Mouse (Mus musculus): ENCODE results near the gene Nfx1. TPM values are rescaled to one million over a fixed set of nuclear protein-coding genes. Genes with fewer than 3 reads are reported as not detected.
A peak's percentile ranks its signal among the peaks of the same experiment; 100 is the strongest.

Gene Nfx1
- polyA plus RNA-seq, 1 experiment from 2014 or later: 114 TPM

DNA sequence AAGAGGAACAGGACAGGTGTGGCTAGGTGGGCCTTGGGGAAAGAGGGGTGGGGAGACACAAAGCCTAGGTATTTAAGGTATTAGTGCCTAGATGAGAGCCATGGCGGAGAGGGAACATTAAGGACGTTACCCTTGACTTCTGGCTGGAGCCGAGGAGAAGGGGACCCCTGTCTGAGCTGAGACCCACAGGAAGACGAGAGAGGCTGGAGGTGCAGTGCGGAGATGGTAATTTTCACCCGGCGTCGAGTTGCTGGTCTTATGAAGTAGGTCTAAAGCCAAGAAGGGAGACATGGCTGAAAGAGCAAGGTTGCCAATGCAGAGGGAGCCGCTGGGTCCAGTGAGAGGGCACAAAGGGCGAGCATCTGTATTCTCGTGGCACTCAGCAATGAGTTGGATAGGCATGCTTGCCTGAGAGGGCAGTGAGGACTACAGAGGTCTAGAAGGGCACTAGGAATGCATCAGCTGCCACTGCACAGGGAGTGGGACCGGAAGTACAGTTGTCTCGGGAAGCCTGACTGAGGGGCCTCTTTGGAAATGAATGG is 75.6 kb downstream of the Nfx1 start:
- Histone ChIP-seq H3K36me3 (ENCODE audit: control insufficient read depth, insufficient read depth, low read length) (no peaks in the 10 kb centered on the region), H3K9me3 (ENCODE audit: control insufficient read depth, low read length) (no peaks in the 10 kb centered on the region), H3K27me3 (ENCODE audit: control insufficient read depth, insufficient read depth, low read length) (no peaks in the 10 kb centered on the region), H3K27ac (replicated peaks; ENCODE audit: low read depth, low read length) (no peak overlapping the region), H3K4me1 (ENCODE audit: control insufficient read depth, insufficient read depth, low read length) (no peaks in the 10 kb centered on the region), H3K4me2 (ENCODE audit: low read length) (no peak overlapping the region), H3K4me3 (replicated peaks; ENCODE audit: low read depth, low read length) (no peak overlapping the region), H3K9ac (replicated peaks; ENCODE audit: low read length) (no peak overlapping the region)
- ATAC-seq (ENCODE audit: low FRiP score, low TSS enrichment) (no peak), DNase-seq (no peak)
- 82% methylated on average over 13 of the region's 13 CpGs for WGBS

DNA sequence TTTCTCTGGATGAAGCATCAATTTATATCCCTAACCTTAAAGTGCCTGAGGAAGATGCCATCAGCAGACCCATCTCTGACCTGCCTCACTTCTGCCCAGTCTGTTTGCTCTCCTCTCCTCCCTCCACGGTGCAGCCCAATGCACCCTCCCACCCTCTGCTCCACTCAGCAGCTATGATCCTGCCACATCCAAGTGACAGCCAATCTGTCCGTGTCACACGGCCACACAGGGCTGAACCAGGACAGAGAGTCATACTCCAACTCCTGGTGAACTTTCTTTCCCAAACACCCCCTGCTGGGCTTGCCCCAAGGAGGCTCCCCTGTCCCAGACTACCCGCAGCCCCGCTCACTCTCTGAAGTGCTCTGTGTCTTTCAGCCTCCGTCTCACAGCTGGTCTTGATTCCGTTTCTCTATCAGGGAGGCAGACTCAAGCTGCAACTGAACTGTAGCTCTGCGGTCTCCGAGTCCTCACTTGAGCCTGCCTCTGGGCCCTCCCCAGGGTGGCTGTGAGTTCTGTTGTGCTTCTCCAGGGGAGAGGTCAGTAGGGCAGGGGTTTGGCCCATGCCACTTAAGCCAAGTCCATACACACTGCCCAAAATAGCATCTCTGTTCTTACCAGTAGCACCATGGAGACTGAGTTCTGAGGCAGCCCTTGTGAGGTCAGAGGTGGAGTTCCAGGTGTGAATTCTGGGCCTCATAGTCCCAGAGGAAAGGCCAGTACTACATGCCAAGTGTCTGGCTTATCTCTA is 77.0 kb downstream of the Nfx1 start, which contains the start of gene Aqp7:
Gene Aqp7 (minus strand): TSS at position 616 of the 748 bp plus-strand sequence.
- H3K4me2 ChIP-seq (ENCODE audit: low read length): no peak within 1 kb of the TSS
- no peaks in the 10 kb centered on the region for H3K9me3 ChIP-seq (ENCODE audit: control insufficient read depth, low read length)
- H3K4me3 ChIP-seq (replicated peaks; ENCODE audit: low read depth, low read length): no peak within 1 kb of the TSS
- H3K27me3 ChIP-seq (ENCODE audit: control insufficient read depth, insufficient read depth, low read length): no peaks in the 10 kb centered on the region
- DNase-seq: no peak
- no peak for ATAC-seq (ENCODE audit: low FRiP score, low TSS enrichment)
- no peaks in the 10 kb centered on the region for H3K4me1 ChIP-seq (ENCODE audit: control insufficient read depth, insufficient read depth, low read length)
- WGBS: 40% methylated on average over 9 of the region's 9 CpGs
- H3K36me3 ChIP-seq (ENCODE audit: control insufficient read depth, insufficient read depth, low read length): no peaks in the 10 kb centered on the region
- H3K27ac ChIP-seq (replicated peaks; ENCODE audit: low read depth, low read length): no peak within 1 kb of the TSS
- no peak within 1 kb of the TSS for H3K9ac ChIP-seq (replicated peaks; ENCODE audit: low read length)

DNA sequence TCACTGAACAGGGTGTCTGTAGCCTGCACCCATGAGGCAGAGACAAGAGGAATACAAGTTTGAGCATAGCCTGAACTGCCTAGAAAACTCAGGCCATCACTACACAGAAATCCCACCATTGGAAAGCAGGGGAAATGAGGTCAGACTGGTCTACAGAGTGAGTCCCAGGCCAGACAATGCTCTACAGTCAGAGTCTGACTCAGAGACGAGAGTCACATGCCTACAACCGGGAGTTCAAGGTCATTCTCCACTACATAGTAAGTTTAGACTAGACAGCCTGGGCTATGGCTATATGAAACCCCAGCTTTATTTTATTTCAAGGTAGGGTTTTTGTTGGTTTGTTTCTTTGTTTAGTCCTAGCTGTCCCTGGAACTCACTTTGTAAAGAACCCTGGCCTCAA is 78.2 kb downstream of the Nfx1 start:
- H3K4me3 ChIP-seq (replicated peaks; ENCODE audit: low read depth, low read length): no peak overlapping the region
- no peaks in the 10 kb centered on the region for H3K4me1 ChIP-seq (ENCODE audit: control insufficient read depth, insufficient read depth, low read length)
- DNase-seq (no peak), ATAC-seq (ENCODE audit: low FRiP score, low TSS enrichment) (no peak)
- H3K9ac ChIP-seq (replicated peaks; ENCODE audit: low read length): no peak overlapping the region
- 82% methylated on average over 2 of the region's 2 CpGs for WGBS
- no peak overlapping the region for H3K27ac ChIP-seq (replicated peaks; ENCODE audit: low read depth, low read length)
- no peaks in the 10 kb centered on the region for H3K9me3 ChIP-seq (ENCODE audit: control insufficient read depth, low read length)
- no peak overlapping the region for H3K4me2 ChIP-seq (ENCODE audit: low read length)
- no peaks in the 10 kb centered on the region for H3K27me3 ChIP-seq (ENCODE audit: control insufficient read depth, insufficient read depth, low read length)
- H3K36me3 ChIP-seq (ENCODE audit: control insufficient read depth, insufficient read depth, low read length): no peaks in the 10 kb centered on the region

DNA sequence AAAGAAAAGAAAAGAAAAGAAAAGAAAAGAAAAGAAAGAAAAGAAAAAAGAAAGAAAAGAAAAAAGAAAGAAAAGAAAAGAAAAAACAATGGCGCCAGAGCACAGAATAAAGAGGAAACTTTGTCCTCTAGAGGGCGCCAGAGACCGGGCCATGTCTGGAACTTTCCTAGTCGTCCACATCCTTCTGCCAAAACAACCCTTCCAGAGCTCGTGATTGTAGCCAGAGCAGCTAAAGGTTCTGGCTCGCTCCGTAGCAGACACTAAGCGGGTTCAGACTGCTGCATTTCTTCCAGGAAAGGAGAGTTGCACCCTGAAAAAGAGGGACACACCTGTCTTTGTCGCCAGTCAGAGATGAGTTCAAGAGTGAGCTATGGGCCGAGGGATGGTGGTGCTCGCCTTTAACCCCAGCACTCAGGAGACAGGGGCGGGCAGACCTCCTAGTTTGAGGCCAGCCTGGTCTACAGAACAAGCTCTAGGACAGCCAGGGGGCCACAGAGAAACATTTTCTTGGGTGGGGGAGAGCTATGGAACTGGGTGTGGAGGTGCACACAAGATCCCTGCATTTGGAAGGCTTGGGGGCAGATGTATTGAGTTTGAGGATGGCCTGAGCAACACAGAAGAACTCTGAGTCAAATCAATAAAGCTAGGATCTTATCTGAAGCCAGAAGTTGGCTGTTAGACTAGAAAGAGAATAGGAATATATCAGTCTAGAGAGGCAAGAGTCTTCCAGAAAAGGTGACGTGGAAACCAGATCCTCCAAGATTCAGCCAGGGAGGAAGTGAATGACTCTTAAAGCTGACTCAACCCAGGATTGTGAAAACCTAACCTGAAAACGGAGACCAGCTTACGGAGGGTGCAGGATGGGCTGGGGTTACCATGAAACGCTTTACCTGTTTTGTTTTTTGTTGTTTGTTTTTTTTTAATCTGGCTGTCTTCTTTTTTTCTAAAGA is 80.3 kb downstream of the Nfx1 start:
- H3K27me3 ChIP-seq (ENCODE audit: control insufficient read depth, insufficient read depth, low read length): no peaks in the 10 kb centered on the region
- H3K4me3 ChIP-seq (replicated peaks; ENCODE audit: low read depth, low read length): no peak overlapping the region
- H3K9me3 ChIP-seq (ENCODE audit: control insufficient read depth, low read length): no peaks in the 10 kb centered on the region
- H3K9ac ChIP-seq (replicated peaks; ENCODE audit: low read length): no peak overlapping the region
- H3K4me1 ChIP-seq (ENCODE audit: control insufficient read depth, insufficient read depth, low read length): no peaks in the 10 kb centered on the region
- peak; percentile 96 for DNase-seq
- 35% methylated on average over 16 of the region's 16 CpGs for WGBS
- no peak overlapping the region for H3K27ac ChIP-seq (replicated peaks; ENCODE audit: low read depth, low read length)
- H3K36me3 ChIP-seq (ENCODE audit: control insufficient read depth, insufficient read depth, low read length): no peaks in the 10 kb centered on the region
- peak overlapping the region; percentile 36 for H3K4me2 ChIP-seq (ENCODE audit: low read length)
- peak; percentile 62; the same call in 1 of the 2 replicates for ATAC-seq (ENCODE audit: low FRiP score, low TSS enrichment)

DNA sequence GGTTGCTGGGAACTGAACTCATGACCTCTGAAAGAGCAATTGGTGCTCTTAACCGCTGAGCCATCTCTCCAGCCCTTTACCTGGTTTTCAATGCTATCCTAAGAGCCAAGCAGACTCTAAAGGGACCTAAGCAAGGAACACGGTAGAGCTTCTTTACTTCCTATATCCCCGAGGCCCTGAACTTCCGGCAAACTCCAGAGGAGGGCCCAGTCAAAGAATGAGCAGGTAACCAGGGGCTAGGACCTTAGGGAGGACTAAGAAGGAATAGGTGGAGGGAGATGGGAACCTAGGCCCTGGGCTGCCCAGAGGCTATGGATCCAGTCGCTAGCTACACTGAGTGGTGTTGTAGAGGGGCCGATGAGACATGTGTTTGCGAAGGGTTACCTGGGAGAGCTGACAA is 81.1 kb downstream of the Nfx1 start:
- Histone ChIP-seq H3K4me2 (ENCODE audit: low read length) (no peak overlapping the region), H3K36me3 (ENCODE audit: control insufficient read depth, insufficient read depth, low read length) (no peaks in the 10 kb centered on the region), H3K27me3 (ENCODE audit: control insufficient read depth, insufficient read depth, low read length) (no peaks in the 10 kb centered on the region), H3K27ac (replicated peaks; ENCODE audit: low read depth, low read length) (no peak overlapping the region), H3K9ac (replicated peaks; ENCODE audit: low read length) (no peak overlapping the region), H3K4me1 (ENCODE audit: control insufficient read depth, insufficient read depth, low read length) (no peaks in the 10 kb centered on the region), H3K9me3 (ENCODE audit: control insufficient read depth, low read length) (no peaks in the 10 kb centered on the region), H3K4me3 (replicated peaks; ENCODE audit: low read depth, low read length) (no peak overlapping the region)
- 83% methylated on average over 7 of the region's 7 CpGs for WGBS
- DNase-seq: no peak
- ATAC-seq (ENCODE audit: low FRiP score, low TSS enrichment): no peak

DNA sequence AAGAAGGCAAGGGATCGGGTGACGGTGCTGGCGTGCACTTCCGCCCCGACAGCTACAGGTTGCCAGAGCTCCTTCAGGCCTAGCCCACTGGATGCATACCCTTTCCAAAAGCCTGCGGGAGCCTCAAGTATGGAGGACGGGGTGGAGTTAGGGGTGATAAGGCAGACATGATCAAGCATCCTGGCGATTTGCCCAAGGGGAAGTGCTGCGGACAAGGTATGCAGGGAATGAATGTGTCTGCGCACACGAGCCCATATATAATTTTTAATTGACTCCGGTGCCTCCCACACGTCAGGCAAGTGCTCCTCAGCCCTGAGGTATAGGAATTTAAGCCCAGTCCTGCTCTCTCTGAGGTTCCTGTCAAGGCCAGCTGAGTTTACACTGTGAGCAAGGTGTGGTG is 84.4 kb downstream of the Nfx1 start:
- no peak overlapping the region for H3K4me2 ChIP-seq (ENCODE audit: low read length)
- no peaks in the 10 kb centered on the region for H3K36me3 ChIP-seq (ENCODE audit: control insufficient read depth, insufficient read depth, low read length)
- no peak overlapping the region for H3K4me3 ChIP-seq (replicated peaks; ENCODE audit: low read depth, low read length)
- no peaks in the 10 kb centered on the region for H3K27me3 ChIP-seq (ENCODE audit: control insufficient read depth, insufficient read depth, low read length)
- no peak overlapping the region for H3K9ac ChIP-seq (replicated peaks; ENCODE audit: low read length)
- 87% methylated on average over 13 of the region's 13 CpGs for WGBS
- H3K9me3 ChIP-seq (ENCODE audit: control insufficient read depth, low read length): no peaks in the 10 kb centered on the region
- no peak overlapping the region for H3K27ac ChIP-seq (replicated peaks; ENCODE audit: low read depth, low read length)
- ATAC-seq (ENCODE audit: low FRiP score, low TSS enrichment) (no peak), DNase-seq (no peak)
- H3K4me1 ChIP-seq (ENCODE audit: control insufficient read depth, insufficient read depth, low read length): no peaks in the 10 kb centered on the region

DNA sequence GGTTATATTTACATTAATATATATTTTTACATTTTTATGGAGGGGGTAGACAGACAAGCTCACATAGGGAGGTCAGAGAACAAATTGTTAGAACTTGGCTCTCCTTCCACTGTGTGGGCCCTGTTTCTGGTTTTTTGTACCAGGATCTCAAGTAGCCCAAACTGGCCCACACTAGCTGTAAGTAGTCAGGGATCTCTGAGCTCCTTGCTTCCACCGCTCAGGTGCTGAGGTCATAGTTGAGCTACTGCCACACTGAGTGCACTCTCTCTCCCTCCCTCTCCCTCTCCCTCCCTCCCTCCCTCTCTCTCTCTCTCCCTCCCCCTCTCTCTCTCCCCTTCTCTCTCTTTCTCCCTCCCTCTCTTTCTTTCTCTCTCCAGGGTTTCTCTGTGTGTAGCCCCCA is 85.5 kb downstream of the Nfx1 start:
- DNase-seq (no peak), ATAC-seq (ENCODE audit: low FRiP score, low TSS enrichment) (no peak)
- Histone ChIP-seq H3K27ac (replicated peaks; ENCODE audit: low read depth, low read length) (no peak overlapping the region), H3K4me3 (replicated peaks; ENCODE audit: low read depth, low read length) (no peak overlapping the region), H3K4me1 (ENCODE audit: control insufficient read depth, insufficient read depth, low read length) (no peaks in the 10 kb centered on the region), H3K9me3 (ENCODE audit: control insufficient read depth, low read length) (no peaks in the 10 kb centered on the region), H3K4me2 (ENCODE audit: low read length) (no peak overlapping the region), H3K36me3 (ENCODE audit: control insufficient read depth, insufficient read depth, low read length) (no peaks in the 10 kb centered on the region), H3K9ac (replicated peaks; ENCODE audit: low read length) (no peak overlapping the region), H3K27me3 (ENCODE audit: control insufficient read depth, insufficient read depth, low read length) (no peaks in the 10 kb centered on the region)
- 25% methylated on average over 1 of the region's 1 CpGs for WGBS

DNA sequence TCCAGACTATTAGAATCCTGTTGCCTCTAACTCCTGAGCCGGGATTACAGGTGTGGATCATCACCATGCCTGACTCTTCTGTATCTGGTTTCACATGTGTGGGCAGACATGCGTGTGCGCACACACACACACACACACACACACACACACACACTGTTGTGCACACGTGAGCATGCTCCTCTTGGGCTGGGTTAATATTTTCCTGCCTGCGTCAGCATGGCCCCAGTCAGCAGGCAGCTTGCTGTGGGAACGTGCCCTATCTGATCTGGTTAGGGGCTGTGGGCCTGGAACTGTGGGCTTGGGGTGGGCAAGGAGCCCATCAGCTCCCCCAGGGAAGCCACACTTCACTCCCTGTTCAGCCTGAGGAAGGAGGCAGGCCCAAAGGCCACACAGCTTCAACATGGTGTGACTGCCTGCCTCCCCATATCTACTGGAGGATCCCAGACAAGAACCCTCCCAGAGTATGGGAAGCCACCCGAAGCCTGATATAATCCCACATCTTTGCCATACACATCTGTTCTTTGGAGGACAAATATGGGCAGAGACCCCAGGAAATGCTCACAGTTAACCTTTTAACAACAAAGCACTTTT is 86.1 kb downstream of the Nfx1 start:
- no peaks in the 10 kb centered on the region for H3K27me3 ChIP-seq (ENCODE audit: control insufficient read depth, insufficient read depth, low read length)
- WGBS: 70% methylated on average over 7 of the region's 7 CpGs
- DNase-seq (no peak), ATAC-seq (ENCODE audit: low FRiP score, low TSS enrichment) (no peak)
- no peak overlapping the region for H3K9ac ChIP-seq (replicated peaks; ENCODE audit: low read length)
- no peak overlapping the region for H3K4me2 ChIP-seq (ENCODE audit: low read length)
- H3K36me3 ChIP-seq (ENCODE audit: control insufficient read depth, insufficient read depth, low read length): no peaks in the 10 kb centered on the region
- no peak overlapping the region for H3K27ac ChIP-seq (replicated peaks; ENCODE audit: low read depth, low read length)
- H3K4me1 ChIP-seq (ENCODE audit: control insufficient read depth, insufficient read depth, low read length): no peaks in the 10 kb centered on the region
- H3K4me3 ChIP-seq (replicated peaks; ENCODE audit: low read depth, low read length): no peak overlapping the region
- H3K9me3 ChIP-seq (ENCODE audit: control insufficient read depth, low read length): no peaks in the 10 kb centered on the region
